Mouse (Mus musculus) stomach, embryonic 16.5 days (tissue): ENCODE measurements around the gene 9330161L09Rik. TPM values are rescaled to one million over a fixed set of nuclear protein-coding genes. Genes with fewer than 3 reads are reported as not detected.

Source experiments
- ATAC-seq: fragments of 200-750 bp; cut with Nextera tagmentation; 2 replicates; pipeline ENCODE4 v1.8.0; 2017; ENCODE audit warnings: moderate number of reproducible peaks, moderate TSS enrichment; ENCODE audit not compliant: insufficient read depth, low FRiP score
- H3K27ac ChIP-seq: fragments of 300-500 bp; sonication (generic); 2 replicates; pipeline ENCODE4 v1.5.1; 2014; ENCODE audit warnings: low read length
- H3K27me3 ChIP-seq: fragments of 300-500 bp; sonication (generic); 2 replicates; pipeline ENCODE4 v1.6.1; 2014; ENCODE audit warnings: low read length, control low read depth, mixed read lengths; ENCODE audit not compliant: control insufficient read depth, insufficient read depth
- H3K36me3 ChIP-seq: fragments of 300-500 bp; sonication (generic); 2 replicates; pipeline ENCODE4 v1.6.1; 2014; ENCODE audit warnings: low read length; ENCODE audit not compliant: control insufficient read depth, insufficient read depth
- H3K4me1 ChIP-seq: fragments of 300-500 bp; sonication (generic); 2 replicates; pipeline ENCODE4 v1.6.1; 2014; ENCODE audit warnings: low read length, control low read depth, mixed read lengths; ENCODE audit not compliant: control insufficient read depth, insufficient read depth
- H3K4me2 ChIP-seq: fragments of 300-500 bp; sonication (generic); 2 replicates; pipeline ENCODE4 v1.6.1; 2014; ENCODE audit warnings: low read depth, low read length, mixed read lengths
- H3K4me3 ChIP-seq: fragments of 300-500 bp; sonication (generic); replicated peaks from 2 replicates; pipeline ENCODE4 v1.5.1; 2014; ENCODE audit warnings: mild to moderate bottlenecking, low read length
- H3K9ac ChIP-seq: fragments of 300-500 bp; sonication (generic); 2 replicates; pipeline ENCODE4 v1.6.1; 2014; ENCODE audit warnings: low read length
- H3K9me3 ChIP-seq: fragments of 300-500 bp; sonication (generic); replicated peaks from 2 replicates; pipeline ENCODE4 v1.6.1; 2016; ENCODE audit warnings: low read length, control low read depth; ENCODE audit not compliant: control insufficient read depth
- WGBS: fragments of 180-500 bp; shearing (Covaris S2); extraction: QIAGEN DNeasy Blood & Tissue Kit; methylation state at CpG from one replicate; pipeline ENCODE4 v1.1.7; 2014; 5-methylcytosine and 5-hydroxymethylcytosine counted together
- polyA plus RNA-seq: library from polyadenylated mRNA; unstranded; fragments of >200 nt; fragmentation: Nextera tagmentation; extraction: Ambion mirVana; gene quantifications from 2 replicates; pipeline ENCODE4 v1.2.1, GENCODE M21; 2015

The 9330161L09Rik gene
- polyA plus RNA-seq, 1 experiment from 2014 or later, result 0.18 TPM

GRCm38 (mm10) chr12:103376124-103376523 lies 31.5 kb downstream of the 9330161L09Rik start:
- 67% methylated on average over 5 of the region's 5 CpGs for WGBS
- H3K4me1 ChIP-seq, result no peaks in the 10 kb centered on the region
- no peak for ATAC-seq
- H3K9ac ChIP-seq, result no peak overlapping the region
- H3K4me3 ChIP-seq, result no peak overlapping the region
- H3K27me3 ChIP-seq, result no peaks in the 10 kb centered on the region
- no peaks in the 10 kb centered on the region for H3K36me3 ChIP-seq
- H3K9me3 ChIP-seq, result no peaks in the 10 kb centered on the region
- H3K4me2 ChIP-seq, result no peak overlapping the region
- H3K27ac ChIP-seq, result no peak overlapping the region

DNA sequence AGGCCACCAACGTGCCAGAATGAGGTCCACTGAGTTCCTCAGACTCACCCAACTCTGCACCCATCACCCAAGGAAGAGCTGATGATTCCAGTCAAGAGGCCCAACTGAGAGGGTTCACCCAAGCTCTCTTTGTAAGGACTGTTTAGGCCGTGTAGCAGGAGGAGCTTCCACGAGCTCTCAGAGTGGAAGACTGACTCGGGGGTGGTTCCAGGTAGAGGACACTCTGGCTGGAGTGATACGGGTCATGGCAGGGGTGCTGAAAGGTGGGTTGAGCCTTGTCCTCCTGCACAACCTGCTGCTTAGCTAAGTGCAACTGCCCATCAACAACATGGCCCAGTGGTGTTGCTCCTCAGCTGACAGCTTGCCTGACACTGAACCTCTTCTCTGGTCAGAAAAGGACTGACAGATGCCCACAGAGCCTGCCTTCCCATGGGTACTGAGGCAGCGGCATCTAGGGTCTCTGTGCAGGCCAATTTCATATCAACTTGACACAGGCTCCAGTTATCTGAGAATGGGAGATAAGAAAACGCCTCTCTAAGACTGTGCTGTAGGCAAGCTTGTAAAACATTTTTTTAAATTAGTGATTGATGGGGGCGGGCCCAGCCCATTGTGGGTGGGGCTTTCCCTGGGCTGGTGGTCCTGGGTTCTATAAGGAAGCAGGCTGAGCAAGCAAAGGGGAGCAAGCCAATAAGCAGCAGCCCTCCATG lies 33.9 kb downstream of the 9330161L09Rik start:
- Histone ChIP-seq H3K27me3 (no peaks in the 10 kb centered on the region), H3K9me3 (no peaks in the 10 kb centered on the region)

GRCm38 (mm10) chr12:103371711-103372110 lies 35.9 kb downstream of the 9330161L09Rik start:
- Histone ChIP-seq H3K27ac (no peak overlapping the region), H3K9ac (no peak overlapping the region), H3K4me1 (no peaks in the 10 kb centered on the region), H3K4me2 (no peak overlapping the region), H3K27me3 (no peaks in the 10 kb centered on the region), H3K36me3 (no peaks in the 10 kb centered on the region), H3K9me3 (no peaks in the 10 kb centered on the region), H3K4me3 (no peak overlapping the region)
- WGBS, result 34% methylated on average over 6 of the region's 6 CpGs
- ATAC-seq, result no peak

More for the DNA sequence above, 33.9 kb downstream of the 9330161L09Rik start:
- no peak overlapping the region for H3K4me2 ChIP-seq
- no peaks in the 10 kb centered on the region for H3K4me1 ChIP-seq
- no peak overlapping the region for H3K9ac ChIP-seq
- no peak overlapping the region for H3K4me3 ChIP-seq
- H3K36me3 ChIP-seq, result no peaks in the 10 kb centered on the region
- no peak overlapping the region for H3K27ac ChIP-seq
- no peak for ATAC-seq
- WGBS, result 63% methylated on average over 8 of the region's 8 CpGs

DNA sequence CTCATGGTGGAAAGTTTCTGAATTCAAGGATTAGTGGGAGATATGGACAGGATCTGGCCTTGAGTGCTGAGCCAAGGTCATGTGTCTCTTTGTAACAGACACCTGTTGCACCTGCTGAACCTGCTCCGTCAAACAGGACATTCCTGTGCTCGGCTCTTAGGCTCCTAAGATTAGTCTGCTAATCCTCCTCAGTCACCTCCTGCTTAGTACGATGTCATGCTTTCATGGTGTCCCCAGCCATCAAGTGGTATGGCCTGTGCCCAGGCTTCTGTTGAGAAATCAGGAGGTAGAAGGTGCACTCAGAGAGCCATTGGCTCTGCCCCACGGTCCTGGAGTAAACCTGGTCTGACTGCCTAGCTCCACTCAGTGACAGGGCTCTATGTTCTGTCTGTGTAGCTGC lies 36.8 kb downstream of the 9330161L09Rik start:
- Histone ChIP-seq H3K4me3 (no peak overlapping the region), H3K27me3 (no peaks in the 10 kb centered on the region), H3K9me3 (no peaks in the 10 kb centered on the region), H3K9ac (no peak overlapping the region), H3K27ac (no peak overlapping the region), H3K4me2 (no peak overlapping the region), H3K36me3 (no peaks in the 10 kb centered on the region), H3K4me1 (no peaks in the 10 kb centered on the region)
- 58% methylated on average over 4 of the region's 4 CpGs for WGBS
- ATAC-seq, result no peak

- H3K4me2 ChIP-seq, result no peak overlapping the region
- ATAC-seq, result no peak
- H3K9me3 ChIP-seq, result no peaks in the 10 kb centered on the region
- no peak overlapping the region for H3K27ac ChIP-seq
- no peaks in the 10 kb centered on the region for H3K27me3 ChIP-seq
- H3K4me1 ChIP-seq, result no peaks in the 10 kb centered on the region
- WGBS, result 43% methylated on average over 2 of the region's 2 CpGs
- H3K9ac ChIP-seq, result no peak overlapping the region
- no peaks in the 10 kb centered on the region for H3K36me3 ChIP-seq
- H3K4me3 ChIP-seq, result no peak overlapping the region
Observed at GRCm38 (mm10) chr12:103368777-103369176, 38.8 kb downstream of the 9330161L09Rik start.

DNA sequence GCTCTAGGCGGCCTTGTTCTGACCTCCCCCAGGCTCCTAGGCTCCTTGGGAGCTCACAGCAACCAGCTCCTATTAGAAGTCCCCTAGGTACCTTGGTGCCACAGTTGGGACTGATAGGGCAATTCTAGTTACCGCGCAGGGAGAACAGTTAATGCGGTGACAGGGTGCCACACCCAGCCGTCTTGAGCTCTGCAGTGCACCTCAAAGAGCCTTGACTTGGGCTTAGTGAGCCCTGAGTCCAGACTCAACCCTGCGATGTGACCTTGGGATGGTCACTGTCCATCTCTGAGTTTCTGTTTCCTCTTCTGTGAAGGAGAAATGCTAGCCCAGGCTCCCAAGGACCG lies 39.3 kb downstream of the 9330161L09Rik start:
- ATAC-seq, result peak; percentile 34; the same call in 1 of the 2 replicates
- no peaks in the 10 kb centered on the region for H3K4me1 ChIP-seq
- H3K36me3 ChIP-seq, result no peaks in the 10 kb centered on the region
- H3K4me3 ChIP-seq, result no peak overlapping the region
- WGBS, result 65% methylated on average over 7 of the region's 7 CpGs
- H3K9me3 ChIP-seq, result no peaks in the 10 kb centered on the region
- no peaks in the 10 kb centered on the region for H3K27me3 ChIP-seq
- H3K9ac ChIP-seq, result no peak overlapping the region
- peak overlapping the region; percentile 40 for H3K4me2 ChIP-seq
- no peak overlapping the region for H3K27ac ChIP-seq

GRCm38 (mm10) chr12:103367620-103368325 lies 39.8 kb downstream of the 9330161L09Rik start:
- no peaks in the 10 kb centered on the region for H3K9me3 ChIP-seq
- peak overlapping the region; percentile 40 for H3K4me2 ChIP-seq
- no peaks in the 10 kb centered on the region for H3K27me3 ChIP-seq
- ATAC-seq, result peak; percentile 54
- H3K9ac ChIP-seq, result peak overlapping the region; percentile 54; the same call in 1 of the 2 replicates
- H3K36me3 ChIP-seq, result no peaks in the 10 kb centered on the region
- H3K4me1 ChIP-seq, result no peaks in the 10 kb centered on the region
- WGBS, result 13% methylated on average over 18 of the region's 18 CpGs
- H3K27ac ChIP-seq, result no peak overlapping the region
- H3K4me3 ChIP-seq, result no peak overlapping the region

DNA sequence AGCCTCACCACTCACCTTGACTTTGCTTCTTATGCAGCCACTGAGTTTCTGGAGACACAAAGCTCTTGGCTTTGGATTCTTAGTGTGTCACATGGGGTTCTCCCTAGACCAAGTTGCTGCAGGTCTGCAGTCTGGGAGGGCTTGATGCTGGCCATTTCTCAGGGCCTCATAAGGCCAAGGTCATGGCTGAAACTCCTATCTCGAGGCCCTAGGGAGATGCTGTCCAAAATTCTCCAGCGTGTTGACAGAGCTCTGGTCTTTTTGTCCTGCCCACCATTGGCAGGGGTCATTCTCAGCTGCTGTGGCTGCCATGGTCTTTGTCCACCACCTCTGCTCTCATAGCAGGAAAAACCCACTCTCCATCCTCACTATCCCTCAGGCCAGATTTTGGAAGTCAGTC lies 40.4 kb downstream of the 9330161L09Rik start:
- no peak overlapping the region for H3K4me2 ChIP-seq
- H3K9ac ChIP-seq, result no peak overlapping the region
- no peaks in the 10 kb centered on the region for H3K27me3 ChIP-seq
- no peak overlapping the region for H3K4me3 ChIP-seq
- ATAC-seq, result no peak
- WGBS, result 68% methylated on average over 2 of the region's 2 CpGs
- no peaks in the 10 kb centered on the region for H3K4me1 ChIP-seq
- no peaks in the 10 kb centered on the region for H3K36me3 ChIP-seq
- no peaks in the 10 kb centered on the region for H3K9me3 ChIP-seq
- H3K27ac ChIP-seq, result no peak overlapping the region

- Histone ChIP-seq H3K4me3 (no peak overlapping the region), H3K9ac (no peak overlapping the region), H3K9me3 (no peaks in the 10 kb centered on the region), H3K27ac (no peak overlapping the region), H3K27me3 (no peaks in the 10 kb centered on the region), H3K4me1 (no peaks in the 10 kb centered on the region), H3K4me2 (no peak overlapping the region), H3K36me3 (no peaks in the 10 kb centered on the region)
- ATAC-seq, result no peak
- 70% methylated on average over 3 of the region's 3 CpGs for WGBS
Observed at GRCm38 (mm10) chr12:103362336-103362735, 45.3 kb downstream of the 9330161L09Rik start.
